Mouse (Mus musculus): ENCODE data around the gene Ptprb.

DNA sequence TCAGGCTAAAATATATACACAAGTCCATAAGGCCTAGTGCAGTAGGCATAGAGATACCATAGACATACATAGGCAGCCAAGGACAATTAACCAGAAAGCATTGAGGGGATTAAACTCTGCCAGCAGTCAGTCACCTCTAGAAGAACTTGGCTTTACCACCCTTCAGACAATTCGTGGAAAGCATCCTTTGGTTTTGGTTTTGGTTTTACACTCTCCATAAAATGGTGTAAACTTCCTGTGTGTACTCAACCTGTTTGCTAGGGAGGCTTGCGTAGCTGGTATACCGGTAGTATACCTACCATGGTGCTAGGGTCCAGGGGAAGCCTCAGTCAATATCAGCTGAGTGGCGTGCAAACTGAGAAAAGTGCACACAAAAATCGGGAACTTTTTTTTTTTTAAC is 121.0 kb downstream of the Ptprb start:
- no peak for TF ChIP-seq USF1 (IDR thresholded peaks at IDR 0.05; ENCODE audit: low read depth)
- no peak for TF ChIP-seq CTCF (IDR thresholded peaks at IDR 0.05; ENCODE audit: control insufficient read depth, insufficient read depth, insufficient read length)
- TF ChIP-seq MAX (IDR thresholded peaks at IDR 0.05): no peak
- TF ChIP-seq CEBPB (IDR thresholded peaks at IDR 0.05; ENCODE audit: low read depth): no peak
